Mouse (Mus musculus): ENCODE results near the gene Rpp30.

Gene Rpp30

GRCm38 (mm10) chr19:36129213-36129612 lies 45.7 kb downstream of the Rpp30 start:
- DNase-seq: no peak

DNA sequence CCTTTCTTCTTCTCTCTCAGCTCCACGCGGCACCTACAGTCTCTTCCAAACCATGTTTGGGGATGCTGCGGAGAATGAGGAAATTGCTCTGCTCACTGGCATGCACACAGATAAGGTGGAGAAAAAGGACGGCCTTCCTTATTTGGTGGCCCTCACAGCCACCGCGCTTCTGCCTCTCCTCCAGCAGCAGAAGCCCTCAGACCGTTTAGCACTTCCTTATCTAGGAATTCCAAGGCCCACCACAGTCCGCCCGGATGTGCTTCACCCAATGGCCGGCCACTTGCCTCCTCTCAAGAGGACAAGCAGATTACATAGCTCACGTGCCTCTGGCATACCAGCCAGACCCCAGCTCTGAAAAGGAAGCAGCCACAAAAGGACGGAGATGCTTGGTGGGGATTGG lies 46.1 kb downstream of the Rpp30 start:
- DNase-seq: no peak

GRCm38 (mm10) chr19:36130181-36130580 lies 46.7 kb downstream of the Rpp30 start:
- no peak for DNase-seq

DNA sequence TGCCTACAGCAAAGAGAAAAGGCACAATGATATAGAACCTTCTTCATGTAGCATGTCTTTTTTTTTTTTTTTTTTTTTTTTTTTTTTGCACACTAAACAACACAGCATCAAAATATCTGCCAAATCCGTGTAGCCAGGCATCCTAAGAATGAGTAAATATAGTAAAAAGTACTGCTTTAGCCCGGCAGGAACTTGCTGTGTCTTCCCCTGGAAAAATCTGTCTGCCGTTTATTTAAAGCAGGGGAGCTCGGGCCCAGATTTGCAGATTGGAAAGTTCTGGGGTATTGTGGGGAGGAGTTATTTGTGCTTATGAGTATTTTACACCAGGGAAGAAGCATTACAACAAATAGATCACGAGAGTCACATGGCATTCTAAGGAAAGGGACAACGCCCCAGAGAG lies 48.5 kb downstream of the Rpp30 start:
- DNase-seq: no peak

DNA sequence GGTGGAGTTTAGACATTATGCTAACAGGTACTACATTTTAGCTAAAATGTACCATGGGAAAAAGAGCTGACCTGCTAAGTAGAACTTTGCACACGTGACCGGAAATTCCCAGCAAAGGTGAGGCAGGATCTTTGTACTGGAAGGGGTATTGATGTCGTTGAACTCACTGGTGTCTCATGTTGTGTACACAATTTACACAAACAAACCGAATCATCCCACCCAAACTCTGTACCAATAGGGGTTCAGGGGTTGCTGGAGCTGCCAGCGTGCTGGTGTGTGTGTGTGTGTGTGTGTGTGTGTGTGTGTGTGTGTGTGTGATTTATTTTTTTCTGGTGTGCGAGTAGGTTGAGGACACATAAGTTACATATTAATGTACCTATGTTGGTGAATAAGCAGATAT lies 49.5 kb downstream of the Rpp30 start:
- no peak for DNase-seq

DNA sequence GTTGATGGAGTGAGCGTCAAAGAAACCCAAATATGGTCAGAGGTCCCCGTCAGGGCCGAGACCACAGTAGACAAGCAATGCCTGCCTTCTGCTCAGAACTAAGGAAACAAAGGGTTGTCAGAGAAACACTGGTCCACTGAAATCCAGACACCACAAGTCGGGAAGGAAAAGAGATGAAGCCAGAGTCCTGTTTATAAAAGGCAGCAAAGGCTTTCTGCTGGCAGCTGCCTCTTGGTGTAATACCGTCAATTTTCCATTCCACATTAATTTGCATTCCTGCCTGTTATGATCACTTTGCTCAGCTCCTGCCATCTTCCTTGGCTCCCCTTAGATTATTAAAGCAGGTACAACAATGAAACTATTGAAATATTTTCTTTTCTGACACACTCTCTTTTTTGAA lies 50.2 kb downstream of the Rpp30 start:
- no peak for DNase-seq

DNA sequence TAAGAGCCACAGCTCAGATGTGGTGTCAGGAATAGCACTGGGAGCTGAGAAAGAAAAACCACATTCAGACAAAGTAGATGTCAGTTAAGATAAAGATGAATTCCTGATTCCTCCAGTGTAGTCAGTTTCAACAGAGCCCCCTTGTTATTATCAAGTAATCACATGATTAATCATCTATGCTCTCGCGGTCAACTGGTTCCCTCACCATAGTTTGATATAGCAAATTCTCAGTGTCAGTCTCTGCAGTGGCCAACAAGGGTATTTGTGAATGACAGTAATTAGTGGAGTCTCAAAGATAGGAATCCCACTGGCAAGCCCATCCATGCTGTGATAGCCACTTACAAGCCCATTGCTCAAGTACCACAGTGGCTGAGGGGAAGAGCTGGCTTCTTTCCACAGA lies 60.1 kb downstream of the Rpp30 start:
- no peak for DNase-seq

GRCm38 (mm10) chr19:36148578-36148977 lies 65.1 kb downstream of the Rpp30 start:
- DNase-seq: no peak

- no peak for DNase-seq
Measured at GRCm38 (mm10) chr19:36150241-36151007, 66.9 kb downstream of the Rpp30 start.

Data from cerebellum, postnatal 10 days (tissue).